Mouse (Mus musculus) cortical plate, adult 2 months (tissue): ENCODE measurements around the gene Litaf.

Experiments
- CTCF ChIP-seq: fragments of 200-500 bp; IDR thresholded peaks from 2 replicates; pipeline ENCODE4 v1.5.1; 2011; ENCODE audit warnings: mild to moderate bottlenecking, control low read depth, low read length; ENCODE audit not compliant: insufficient read depth; ENCODE audit errors: extremely low read depth
- POLR2A ChIP-seq: fragments of 200-500 bp; IDR thresholded peaks from 2 replicates; pipeline ENCODE4 v1.6.1; 2011; ENCODE audit warnings: mild to moderate bottlenecking, low read length, control low read depth; ENCODE audit not compliant: insufficient read depth; ENCODE audit errors: extremely low read depth

GRCm38 (mm10) chr16:10911061-10911460 lies 154.9 kb downstream of the Litaf start:
- TF ChIP-seq CTCF (no peak), POLR2A (no peak)
